Mouse (Mus musculus): ENCODE data around the gene Ak5.

The Ak5 gene

GRCm38 (mm10) chr3:152556919-152557318, 111.2 kb downstream of the Ak5 start:
- Histone ChIP-seq H3K9me3 (ENCODE audit: low read length) (peaks cover 11% of the 10 kb centered on the region), H3K36me3 (ENCODE audit: insufficient read depth, low read length) (no peaks in the 10 kb centered on the region), H3K4me3 (replicated peaks; ENCODE audit: low read length) (no peak overlapping the region), H3K4me1 (replicated peaks; ENCODE audit: low read depth, low read length) (peaks cover 11% of the 10 kb centered on the region), H3K27me3 (ENCODE audit: insufficient read depth, low read length) (no peaks in the 10 kb centered on the region)
- TF ChIP-seq CTCF (conservative IDR thresholded peaks at IDR 0.05; ENCODE audit: low read length) (peak; percentile 90), NANOG (IDR thresholded peaks at IDR 0.05; ENCODE audit: borderline replicate concordance, low read length) (no peak), POU5F1 (IDR thresholded peaks at IDR 0.05; ENCODE audit: borderline replicate concordance, low read length) (no peak)

GRCm38 (mm10) chr3:152556435-152556834, 111.7 kb downstream of the Ak5 start:
- Histone ChIP-seq H3K36me3 (ENCODE audit: insufficient read depth, low read length) (no peaks in the 10 kb centered on the region), H3K27me3 (ENCODE audit: insufficient read depth, low read length) (no peaks in the 10 kb centered on the region), H3K9me3 (ENCODE audit: low read length) (peaks cover 11% of the 10 kb centered on the region), H3K4me1 (replicated peaks; ENCODE audit: low read depth, low read length) (peaks cover 11% of the 10 kb centered on the region), H3K4me3 (replicated peaks; ENCODE audit: low read length) (no peak overlapping the region)
- TF ChIP-seq NANOG (IDR thresholded peaks at IDR 0.05; ENCODE audit: borderline replicate concordance, low read length): no peak
- no peak for TF ChIP-seq POU5F1 (IDR thresholded peaks at IDR 0.05; ENCODE audit: borderline replicate concordance, low read length)
- TF ChIP-seq CTCF (conservative IDR thresholded peaks at IDR 0.05; ENCODE audit: low read length): no peak

- TF ChIP-seq NANOG (IDR thresholded peaks at IDR 0.05; ENCODE audit: borderline replicate concordance, low read length) (no peak), POU5F1 (IDR thresholded peaks at IDR 0.05; ENCODE audit: borderline replicate concordance, low read length) (no peak), CTCF (conservative IDR thresholded peaks at IDR 0.05; ENCODE audit: low read length) (no peak)
- peaks cover 11% of the 10 kb centered on the region for H3K9me3 ChIP-seq (ENCODE audit: low read length)
- no peaks in the 10 kb centered on the region for H3K27me3 ChIP-seq (ENCODE audit: insufficient read depth, low read length)
- H3K4me1 ChIP-seq (replicated peaks; ENCODE audit: low read depth, low read length): peaks cover 18% of the 10 kb centered on the region
- H3K36me3 ChIP-seq (ENCODE audit: insufficient read depth, low read length): no peaks in the 10 kb centered on the region
- no peak overlapping the region for H3K4me3 ChIP-seq (replicated peaks; ENCODE audit: low read length)
Measured at GRCm38 (mm10) chr3:152555216-152555615, 112.9 kb downstream of the Ak5 start.

- Histone ChIP-seq H3K4me3 (replicated peaks; ENCODE audit: low read length) (no peak overlapping the region), H3K36me3 (ENCODE audit: insufficient read depth, low read length) (no peaks in the 10 kb centered on the region), H3K9me3 (ENCODE audit: low read length) (peaks cover 11% of the 10 kb centered on the region), H3K4me1 (replicated peaks; ENCODE audit: low read depth, low read length) (peaks cover 18% of the 10 kb centered on the region), H3K27me3 (ENCODE audit: insufficient read depth, low read length) (no peaks in the 10 kb centered on the region)
- TF ChIP-seq POU5F1 (IDR thresholded peaks at IDR 0.05; ENCODE audit: borderline replicate concordance, low read length): no peak
- no peak for TF ChIP-seq NANOG (IDR thresholded peaks at IDR 0.05; ENCODE audit: borderline replicate concordance, low read length)
- no peak for TF ChIP-seq CTCF (conservative IDR thresholded peaks at IDR 0.05; ENCODE audit: low read length)
Measured at GRCm38 (mm10) chr3:152554366-152554765, 113.8 kb downstream of the Ak5 start.

- Histone ChIP-seq H3K9me3 (ENCODE audit: low read length) (peaks cover 11% of the 10 kb centered on the region), H3K4me3 (replicated peaks; ENCODE audit: low read length) (no peak overlapping the region), H3K4me1 (replicated peaks; ENCODE audit: low read depth, low read length) (peaks cover 15% of the 10 kb centered on the region), H3K27me3 (ENCODE audit: insufficient read depth, low read length) (no peaks in the 10 kb centered on the region), H3K36me3 (ENCODE audit: insufficient read depth, low read length) (no peaks in the 10 kb centered on the region)
- no peak for TF ChIP-seq CTCF (conservative IDR thresholded peaks at IDR 0.05; ENCODE audit: low read length)
- no peak for TF ChIP-seq POU5F1 (IDR thresholded peaks at IDR 0.05; ENCODE audit: borderline replicate concordance, low read length)
- TF ChIP-seq NANOG (IDR thresholded peaks at IDR 0.05; ENCODE audit: borderline replicate concordance, low read length): no peak
Measured at GRCm38 (mm10) chr3:152552641-152553040, 115.5 kb downstream of the Ak5 start.

GRCm38 (mm10) chr3:152550528-152551115, 117.5 kb downstream of the Ak5 start:
- Histone ChIP-seq H3K9me3 (ENCODE audit: low read length) (peaks cover 11% of the 10 kb centered on the region), H3K4me3 (replicated peaks; ENCODE audit: low read length) (no peak overlapping the region), H3K36me3 (ENCODE audit: insufficient read depth, low read length) (no peaks in the 10 kb centered on the region), H3K27me3 (ENCODE audit: insufficient read depth, low read length) (no peaks in the 10 kb centered on the region), H3K4me1 (replicated peaks; ENCODE audit: low read depth, low read length) (peaks cover 7% of the 10 kb centered on the region; the same call in 1 of the 2 replicates)
- TF ChIP-seq CTCF (conservative IDR thresholded peaks at IDR 0.05; ENCODE audit: low read length) (no peak), NANOG (IDR thresholded peaks at IDR 0.05; ENCODE audit: borderline replicate concordance, low read length) (0 out of 2 replicates have a peak, but pooled peaks have one; percentile 39)

- Histone ChIP-seq H3K9me3 (ENCODE audit: low read length) (peaks cover 11% of the 10 kb centered on the region), H3K36me3 (ENCODE audit: insufficient read depth, low read length) (no peaks in the 10 kb centered on the region), H3K4me3 (replicated peaks; ENCODE audit: low read length) (no peak overlapping the region), H3K27me3 (ENCODE audit: insufficient read depth, low read length) (no peaks in the 10 kb centered on the region), H3K4me1 (replicated peaks; ENCODE audit: low read depth, low read length) (peaks cover 7% of the 10 kb centered on the region; the same call in 1 of the 2 replicates)
- no peak for TF ChIP-seq NANOG (IDR thresholded peaks at IDR 0.05; ENCODE audit: borderline replicate concordance, low read length)
- TF ChIP-seq CTCF (conservative IDR thresholded peaks at IDR 0.05; ENCODE audit: low read length): no peak
- no peak for TF ChIP-seq POU5F1 (IDR thresholded peaks at IDR 0.05; ENCODE audit: borderline replicate concordance, low read length)
Measured at GRCm38 (mm10) chr3:152550031-152550430, 118.1 kb downstream of the Ak5 start.

- TF ChIP-seq NANOG (IDR thresholded peaks at IDR 0.05; ENCODE audit: borderline replicate concordance, low read length) (no peak), POU5F1 (IDR thresholded peaks at IDR 0.05; ENCODE audit: borderline replicate concordance, low read length) (no peak), CTCF (conservative IDR thresholded peaks at IDR 0.05; ENCODE audit: low read length) (no peak)
- no peaks in the 10 kb centered on the region for H3K9me3 ChIP-seq (ENCODE audit: low read length)
- H3K36me3 ChIP-seq (ENCODE audit: insufficient read depth, low read length): no peaks in the 10 kb centered on the region
- no peak overlapping the region for H3K4me3 ChIP-seq (replicated peaks; ENCODE audit: low read length)
- H3K4me1 ChIP-seq (replicated peaks; ENCODE audit: low read depth, low read length): no peaks in the 10 kb centered on the region
- no peaks in the 10 kb centered on the region for H3K27me3 ChIP-seq (ENCODE audit: insufficient read depth, low read length)
Measured at GRCm38 (mm10) chr3:152544921-152545320, 123.2 kb downstream of the Ak5 start.

- Histone ChIP-seq H3K27me3 (ENCODE audit: insufficient read depth, low read length) (no peaks in the 10 kb centered on the region), H3K4me1 (replicated peaks; ENCODE audit: low read depth, low read length) (no peaks in the 10 kb centered on the region), H3K4me3 (replicated peaks; ENCODE audit: low read length) (no peak overlapping the region), H3K9me3 (ENCODE audit: low read length) (no peaks in the 10 kb centered on the region), H3K36me3 (ENCODE audit: insufficient read depth, low read length) (no peaks in the 10 kb centered on the region)
- TF ChIP-seq NANOG (IDR thresholded peaks at IDR 0.05; ENCODE audit: borderline replicate concordance, low read length) (no peak), POU5F1 (IDR thresholded peaks at IDR 0.05; ENCODE audit: borderline replicate concordance, low read length) (no peak), CTCF (conservative IDR thresholded peaks at IDR 0.05; ENCODE audit: low read length) (no peak)
Measured at GRCm38 (mm10) chr3:152542298-152542697, 125.9 kb downstream of the Ak5 start.
